Mouse (Mus musculus): ENCODE measurements around the gene Pttg1. TPM values are rescaled to one million over a fixed set of nuclear protein-coding genes. Genes with fewer than 3 reads are reported as not detected.
A peak's percentile ranks its signal among the peaks of the same experiment; 100 is the strongest.

Pttg1 gene
- 10 to 100 TPM; 19.1 to 20.0 TPM for total RNA-seq (2021)

GRCm38 (mm10) chr11:43425824-43426413 lies at the start of gene Pttg1:
Gene Pttg1, minus strand, starts transcription at chr11:43426251.
- intact Hi-C loops (cut with DNase I), result no loop called here
- DNase-seq (ENCODE audit: extremely low spot score in 1 of 2, low spot score in 2 of 2), result peak; percentile 61 to 86

DNA sequence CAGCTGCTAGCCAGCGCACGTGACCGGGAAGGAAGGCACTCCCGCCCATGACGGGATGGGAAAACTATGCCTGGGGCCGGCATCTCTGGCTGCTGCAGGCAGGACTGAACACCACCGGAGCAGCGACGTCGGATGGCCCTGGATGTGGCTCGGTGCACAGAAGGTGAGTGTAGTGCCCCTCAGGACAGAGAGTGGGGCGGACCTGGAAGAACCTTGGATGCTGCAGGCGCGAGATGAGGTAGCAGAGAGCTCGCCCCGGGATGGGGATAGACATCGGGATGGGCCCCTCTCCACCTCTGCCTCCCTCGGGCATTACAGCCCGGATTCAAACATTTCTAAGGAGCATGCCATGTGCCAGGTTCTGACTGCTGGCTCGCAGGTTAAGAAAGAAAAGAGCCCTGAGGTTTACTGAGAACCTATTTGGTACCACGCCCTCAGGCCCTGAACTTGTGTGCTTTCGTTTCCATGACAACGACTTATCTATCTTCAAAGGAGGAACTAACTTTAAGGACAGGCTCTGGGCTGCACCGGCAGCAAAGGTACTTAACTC lies 48.2 kb upstream of the Pttg1 start, which contains the start of gene C1qtnf2:
TSS of gene C1qtnf2 (plus strand) at position 52 of the 550 bp plus-strand sequence.
- peak in 1 of 2 experiments; percentile 75 for DNase-seq (ENCODE audit: extremely low spot score in 1 of 2, low spot score in 2 of 2)

GRCm38 (mm10) chr11:43473635-43474224 lies 47.7 kb upstream of the Pttg1 start:
- DNase-seq (ENCODE audit: extremely low spot score in 1 of 2, low spot score in 2 of 2), result no peak
- intact Hi-C loops (cut with DNase I), result no loop called here

More for the DNA sequence above, 48.2 kb upstream of the Pttg1 start, which contains the start of gene C1qtnf2:
- intact Hi-C loops (cut with DNase I), result no loop called here

DNA sequence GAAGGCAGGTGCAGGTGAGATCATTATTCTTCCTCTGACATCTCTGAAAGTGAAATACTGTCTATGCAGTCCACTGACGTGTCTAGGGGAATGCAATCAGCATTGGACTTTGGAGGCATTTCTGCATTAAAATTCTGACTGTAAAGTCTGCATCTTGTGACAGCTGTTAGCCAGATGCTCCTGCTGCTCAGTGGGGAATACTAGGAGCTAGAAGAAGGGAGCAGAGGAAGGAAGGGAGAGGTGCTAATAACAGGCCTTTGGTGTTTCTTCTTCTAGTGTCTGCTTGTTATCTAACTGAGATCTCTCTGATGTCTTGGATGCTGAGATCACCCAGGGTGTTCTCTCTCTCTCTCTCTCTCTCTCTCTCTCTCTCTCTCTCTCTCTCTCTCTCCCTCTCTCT lies 47.1 kb upstream of the Pttg1 start:
- DNase-seq (ENCODE audit: extremely low spot score in 1 of 2, low spot score in 2 of 2), result no peak
- intact Hi-C loops (cut with DNase I), result no loop called here

GRCm38 (mm10) chr11:43470881-43471820 lies 45.1 kb upstream of the Pttg1 start:
- no peak for DNase-seq (ENCODE audit: extremely low spot score in 1 of 2, low spot score in 2 of 2)
- intact Hi-C loops (cut with DNase I), result no loop called here

DNA sequence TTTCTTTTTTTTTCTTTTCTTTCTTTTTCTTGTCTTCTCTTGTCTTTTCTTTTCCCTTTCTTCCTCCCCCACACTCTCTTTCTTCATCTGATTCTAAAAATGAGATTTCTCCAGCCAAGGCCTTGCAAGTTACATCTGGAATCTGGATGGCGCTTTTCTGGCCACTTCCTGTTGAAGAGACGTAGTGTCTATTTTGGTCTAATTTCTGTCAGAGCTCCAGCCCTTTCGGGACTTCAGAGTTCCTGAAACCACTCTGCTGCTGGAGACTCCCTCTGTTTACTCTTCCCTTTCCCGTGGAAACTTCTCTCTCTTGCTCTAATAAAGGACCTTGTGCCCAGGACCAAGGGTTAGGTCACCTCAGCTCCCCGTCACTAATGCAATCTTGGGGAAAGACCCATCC lies 44.1 kb upstream of the Pttg1 start:
- intact Hi-C loops (cut with DNase I), result no loop called here
- no peak for DNase-seq (ENCODE audit: extremely low spot score in 1 of 2, low spot score in 2 of 2)

DNA sequence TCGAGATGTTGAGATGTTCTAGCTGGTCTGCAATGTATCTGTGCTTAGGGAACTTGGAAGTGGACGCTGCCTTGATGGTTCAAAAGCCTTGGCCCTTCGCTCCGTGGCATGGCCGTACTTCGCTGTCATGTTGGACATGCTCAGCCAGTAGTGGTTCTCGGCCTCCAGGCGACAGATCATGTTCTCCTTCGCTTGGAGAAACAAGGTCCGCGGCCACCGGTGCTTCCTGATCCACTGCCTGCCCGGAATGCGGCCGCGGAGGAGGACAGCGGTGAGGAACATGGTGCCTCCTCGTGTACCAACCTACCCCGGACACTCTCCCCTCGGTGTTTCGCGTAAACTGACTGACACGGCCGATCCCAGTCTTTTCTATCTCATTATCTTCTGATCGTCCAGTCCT lies 37.2 kb upstream of the Pttg1 start:
- no peak for DNase-seq (ENCODE audit: extremely low spot score in 1 of 2, low spot score in 2 of 2)
- intact Hi-C loops (cut with DNase I), result no loop called here

DNA sequence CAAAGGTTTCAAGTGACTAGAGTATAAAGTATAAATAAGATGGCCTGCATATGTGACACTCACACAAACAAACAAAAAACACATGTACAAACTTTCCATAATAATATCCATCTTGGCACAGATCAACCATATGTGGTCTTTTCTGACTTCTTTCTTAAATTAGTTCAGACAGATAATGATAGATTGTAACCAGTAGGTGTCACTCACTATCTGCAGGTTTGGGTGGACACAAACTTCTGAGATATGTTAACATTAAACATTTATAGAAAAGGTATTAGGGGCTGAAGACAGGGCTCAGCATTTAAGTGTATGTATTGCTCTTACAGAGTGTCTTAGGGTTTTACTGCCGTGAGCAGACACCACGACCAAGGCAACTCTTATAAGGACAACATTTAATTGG lies 26.2 kb upstream of the Pttg1 start:
- DNase-seq (ENCODE audit: extremely low spot score in 1 of 2, low spot score in 2 of 2), result no peak
- intact Hi-C loops (cut with DNase I), result loop anchor here (2.0 kb wide), 1 partner anchor 41 kb away; no protein-coding TSS in a partner anchor

- intact Hi-C loops (cut with DNase I), result no loop called here
Observed at GRCm38 (mm10) chr11:43451322-43451721, 25.3 kb upstream of the Pttg1 start.

DNA sequence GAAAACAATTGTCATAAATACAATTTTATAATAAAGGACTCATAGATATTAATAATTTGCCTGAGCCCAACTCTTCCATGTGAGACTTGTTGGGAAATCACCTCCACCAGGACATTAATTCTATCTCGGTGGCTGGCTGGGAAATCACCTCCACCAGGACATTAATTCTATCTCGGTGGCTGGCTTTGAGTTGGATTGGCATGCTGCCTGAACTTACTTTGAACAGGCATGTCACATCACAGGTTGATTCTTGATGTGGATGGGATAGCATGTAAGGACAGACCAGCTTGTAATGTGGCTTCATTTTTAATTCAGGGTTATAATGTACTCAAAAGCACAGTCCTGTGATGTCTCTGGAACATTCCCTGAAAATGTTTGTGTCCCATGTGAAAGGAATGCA lies 23.9 kb upstream of the Pttg1 start:
- DNase-seq (ENCODE audit: extremely low spot score in 1 of 2, low spot score in 2 of 2), result no peak
- intact Hi-C loops (cut with DNase I), result loop anchor here (5.0 kb wide), 1 partner anchor 287 kb away; no protein-coding TSS in a partner anchor

More at GRCm38 (mm10) chr11:43451322-43451721, 25.3 kb upstream of the Pttg1 start:
- DNase-seq (ENCODE audit: extremely low spot score in 1 of 2, low spot score in 2 of 2), result no peak

DNA sequence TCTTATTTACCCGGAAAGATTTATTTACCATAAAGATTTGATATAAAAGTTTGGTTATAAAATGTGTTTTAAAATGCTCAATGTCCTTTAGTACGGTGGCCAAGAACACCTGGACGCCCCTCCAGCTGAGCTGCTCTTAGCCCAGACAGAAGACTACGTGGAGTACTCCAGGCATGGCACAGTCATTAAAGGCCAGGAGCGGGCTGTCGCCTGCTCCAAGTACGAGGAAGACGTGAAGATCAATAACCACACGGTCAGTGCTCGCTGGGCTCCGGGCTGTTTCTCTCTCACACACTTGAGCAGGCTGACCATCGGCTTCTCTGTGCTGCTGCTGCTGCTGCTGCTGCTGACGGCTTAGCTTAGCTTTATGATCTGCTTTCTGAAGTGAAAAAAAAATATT lies 17.1 kb upstream of the Pttg1 start:
- intact Hi-C loops (cut with DNase I), result no loop called here
- no peak for DNase-seq (ENCODE audit: extremely low spot score in 1 of 2, low spot score in 2 of 2)

GRCm38 (mm10) chr11:43441121-43441520 lies 15.1 kb upstream of the Pttg1 start:
- DNase-seq (ENCODE audit: extremely low spot score in 1 of 2, low spot score in 2 of 2), result no peak
- intact Hi-C loops (cut with DNase I), result no loop called here

GRCm38 (mm10) chr11:43434024-43434407 lies 8.0 kb upstream of the Pttg1 start:
- intact Hi-C loops (cut with DNase I), result no loop called here
- no peak for DNase-seq (ENCODE audit: extremely low spot score in 1 of 2, low spot score in 2 of 2)

DNA sequence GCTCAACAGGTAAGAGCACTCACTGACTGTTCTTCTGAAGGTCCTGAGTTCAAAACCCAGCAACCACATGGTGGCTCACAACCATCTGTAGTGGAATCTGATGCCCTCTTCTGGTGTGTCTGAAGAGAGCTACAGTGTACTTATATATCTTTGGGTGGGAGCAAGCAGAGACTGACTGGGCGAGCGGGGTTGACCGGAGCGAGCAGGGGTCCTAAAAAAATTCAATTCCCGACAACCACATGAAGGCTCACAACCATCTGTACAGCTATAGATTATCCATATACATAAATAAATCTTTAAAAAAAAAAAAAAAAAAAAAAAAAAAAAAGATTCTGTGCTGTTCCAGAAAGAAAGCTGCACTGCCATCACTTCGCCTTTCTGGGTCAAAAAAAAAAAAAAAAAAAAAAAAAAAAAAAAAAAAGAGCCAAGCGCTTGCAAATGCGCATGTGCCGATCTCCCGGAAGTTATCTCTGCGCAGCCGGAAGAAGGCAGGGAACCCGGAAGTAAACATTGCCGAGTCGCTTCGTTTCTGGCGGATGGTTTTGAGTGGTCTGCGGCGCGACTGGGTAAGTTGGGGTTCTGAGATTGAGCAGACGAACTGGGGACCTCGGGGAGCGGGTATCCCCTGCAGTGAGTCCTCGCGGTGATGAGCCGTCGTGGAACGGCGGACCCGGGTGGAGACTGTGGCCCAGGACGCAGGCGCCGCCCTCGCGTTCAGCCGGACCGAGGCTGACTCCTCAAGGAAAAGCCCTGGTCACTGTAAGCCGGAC lies 7.4 kb upstream of the Pttg1 start, which contains the start of gene Slu7:
TSS of gene Slu7 (plus strand) at position 491 of the 770 bp plus-strand sequence.
- peak; percentile 71 to 87 for DNase-seq (ENCODE audit: extremely low spot score in 1 of 2, low spot score in 2 of 2)
- intact Hi-C loops (cut with DNase I), result no loop called here

DNA sequence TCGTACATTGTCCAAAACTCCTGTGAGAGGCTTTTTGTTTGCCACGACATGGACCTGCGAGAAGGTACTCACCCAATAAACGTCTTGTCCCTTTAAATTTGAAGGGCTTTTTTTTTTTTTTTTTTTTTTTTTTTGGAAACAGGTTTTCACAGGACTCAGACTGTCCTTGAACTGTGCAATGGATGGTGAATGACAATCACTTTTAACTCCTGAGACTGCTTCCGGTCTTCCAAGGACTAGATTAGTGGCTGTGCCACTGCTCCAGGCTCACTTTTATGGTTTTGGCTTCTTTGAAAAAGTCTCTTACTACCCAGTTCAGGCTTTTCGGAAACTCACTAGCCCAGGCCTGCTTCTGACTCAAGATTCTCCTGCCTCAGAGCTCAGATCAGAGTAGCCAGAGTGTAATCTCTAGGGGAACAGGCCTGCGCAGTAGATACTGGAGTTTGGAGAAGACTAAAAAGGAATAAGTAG lies 398 bp upstream of the Pttg1 start:
- intact Hi-C loops (cut with DNase I), result no loop called here
- no peak for DNase-seq (ENCODE audit: extremely low spot score in 1 of 2, low spot score in 2 of 2)

DNA sequence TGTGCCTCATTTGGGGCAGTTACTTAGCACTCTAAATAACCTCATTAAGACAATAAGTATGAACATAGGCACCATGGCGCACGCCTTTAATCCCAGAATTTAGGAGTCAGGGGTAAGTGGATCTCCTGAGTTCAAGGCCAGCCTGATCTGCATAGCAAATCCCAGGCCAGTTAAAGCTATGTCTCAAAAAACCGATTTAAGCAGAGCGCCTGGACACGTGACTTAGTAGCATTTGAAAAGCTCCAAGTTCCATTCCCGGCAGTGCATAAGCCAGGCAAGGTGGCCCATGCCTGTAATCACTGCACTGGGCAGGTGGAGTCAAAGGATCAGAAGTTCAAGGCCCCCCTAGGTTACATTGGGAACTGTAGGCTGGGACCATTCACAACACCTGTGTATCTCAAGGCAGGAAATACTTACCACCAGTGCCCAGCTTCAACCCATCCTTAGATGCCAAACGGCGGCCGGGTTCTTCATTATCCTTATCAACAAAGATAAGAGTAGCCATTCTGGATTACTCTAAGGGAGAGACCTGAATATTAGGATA lies 813 bp downstream of the Pttg1 start:
- no peak for DNase-seq (ENCODE audit: extremely low spot score in 1 of 2, low spot score in 2 of 2)
- intact Hi-C loops (cut with DNase I), result no loop called here

- no peak for DNase-seq (ENCODE audit: extremely low spot score in 1 of 2, low spot score in 2 of 2)
- intact Hi-C loops (cut with DNase I), result no loop called here
Observed at GRCm38 (mm10) chr11:43424386-43424785, 1.7 kb downstream of the Pttg1 start.

DNA sequence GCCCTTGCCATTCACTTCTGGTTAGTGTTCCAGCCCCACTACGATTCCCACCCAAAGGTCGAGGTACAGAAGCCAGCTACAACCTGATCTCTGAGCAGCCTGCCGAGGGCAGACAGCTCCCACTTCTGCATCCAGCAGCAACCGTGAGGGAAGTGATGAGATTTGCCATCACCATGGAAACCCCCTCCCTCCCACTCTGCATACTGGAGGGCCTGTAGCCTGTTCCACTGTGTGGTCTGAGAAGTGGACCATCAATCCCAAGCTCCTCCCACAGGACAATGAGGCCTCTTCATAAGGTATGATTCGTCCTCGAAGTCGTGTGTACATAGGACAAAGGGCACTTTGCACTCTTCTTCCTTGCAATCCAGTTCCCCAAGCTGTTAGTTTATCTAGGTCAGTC lies 8.8 kb downstream of the Pttg1 start:
- no peak for DNase-seq (ENCODE audit: extremely low spot score in 1 of 2, low spot score in 2 of 2)
- intact Hi-C loops (cut with DNase I), result no loop called here
